Mouse (Mus musculus) ovary, postnatal 10 days (tissue): ENCODE data around the gene Tgfbr2.

ENCODE experiments used
- DNase-seq: peaks from one replicate; pipeline ENCODE4 v3.0.0; 2022; ENCODE audit warnings: low spot score

Tgfbr2 gene

DNA sequence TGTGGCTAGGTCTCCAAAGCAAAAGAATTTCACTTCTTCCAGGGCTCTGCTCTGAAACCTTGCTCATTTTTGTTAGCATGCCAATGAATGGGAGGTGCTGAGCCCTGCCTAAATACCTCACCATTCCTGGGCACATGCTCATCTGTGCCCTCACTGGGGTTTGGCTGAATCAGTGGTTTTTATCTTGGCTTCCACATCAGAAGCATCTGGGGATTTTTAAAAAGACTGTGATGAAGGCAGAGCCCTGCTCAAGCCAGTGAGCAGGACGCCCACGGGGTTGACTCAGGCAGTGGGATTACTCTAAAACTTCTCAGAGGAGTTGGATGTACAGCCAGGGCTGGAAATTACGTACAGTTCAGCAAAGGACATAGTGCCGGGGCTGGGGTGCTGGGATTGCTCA, 22.3 kb downstream of the Tgfbr2 start:
- DNase-seq: no peak

DNA sequence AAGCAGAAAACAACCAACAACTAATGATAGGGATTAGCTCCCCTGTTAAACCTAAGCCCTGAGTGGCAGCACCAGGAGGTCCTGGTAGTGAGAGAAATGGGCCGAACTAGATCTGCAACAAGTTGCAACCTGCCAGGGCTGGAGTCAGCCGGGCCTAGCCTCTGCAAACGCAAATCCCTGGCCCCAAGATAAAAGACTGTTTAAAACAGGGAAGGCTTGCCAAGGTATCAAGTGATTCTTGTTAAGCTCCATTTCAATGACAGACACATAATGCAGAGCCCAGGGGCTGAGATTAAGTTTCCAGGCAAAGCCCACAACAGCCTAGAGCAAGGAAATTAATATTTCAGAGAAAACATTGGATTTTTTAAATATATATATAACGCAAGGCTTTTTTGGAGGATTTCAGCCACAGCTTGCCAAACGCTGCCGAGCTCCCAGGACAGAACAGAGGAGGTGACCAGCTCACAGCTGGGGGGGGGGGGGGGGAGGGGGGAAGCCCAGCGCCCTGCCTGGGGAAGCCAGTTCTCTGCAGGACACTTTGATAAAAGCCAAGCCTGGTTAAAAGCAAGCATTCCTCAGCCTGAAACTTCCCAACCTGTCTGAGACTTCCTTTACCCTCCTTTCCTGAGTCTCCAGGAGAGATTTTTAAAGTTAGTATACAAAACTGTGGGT, 24.3 kb downstream of the Tgfbr2 start:
- DNase-seq: no peak

- no peak for DNase-seq
Measured at GRCm38 (mm10) chr9:116148809-116149208, 26.4 kb downstream of the Tgfbr2 start.

GRCm38 (mm10) chr9:116146235-116146634, 28.9 kb downstream of the Tgfbr2 start:
- DNase-seq: no peak

GRCm38 (mm10) chr9:116145231-116145641, 29.9 kb downstream of the Tgfbr2 start:
- DNase-seq: no peak

DNA sequence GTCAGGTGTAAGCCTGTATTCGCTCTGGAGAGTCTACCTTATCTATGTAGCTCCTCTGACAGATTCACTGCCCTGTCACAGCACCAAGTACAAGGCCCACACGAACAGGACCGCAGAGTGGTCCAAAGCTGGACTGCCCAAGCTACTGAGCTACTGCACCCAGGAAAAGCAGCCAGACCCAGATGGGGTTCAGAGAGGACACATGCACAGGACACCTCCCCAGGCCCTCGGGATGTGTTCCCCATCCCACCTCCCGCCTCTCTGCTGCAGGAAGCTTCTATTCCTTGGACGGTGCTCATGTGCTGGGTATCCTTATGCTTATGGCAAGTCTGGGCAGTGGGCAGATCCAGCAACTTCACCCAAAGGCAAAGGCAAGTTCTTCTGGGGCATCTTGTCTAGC, 34.7 kb downstream of the Tgfbr2 start:
- no peak for DNase-seq

GRCm38 (mm10) chr9:116139549-116139948, 35.6 kb downstream of the Tgfbr2 start:
- DNase-seq: no peak

GRCm38 (mm10) chr9:116138595-116139134, 36.5 kb downstream of the Tgfbr2 start:
- no peak for DNase-seq

GRCm38 (mm10) chr9:116137645-116138044, 37.5 kb downstream of the Tgfbr2 start:
- no peak for DNase-seq

GRCm38 (mm10) chr9:116136811-116137210, 38.3 kb downstream of the Tgfbr2 start:
- no peak for DNase-seq

- no peak for DNase-seq
Measured at GRCm38 (mm10) chr9:116136146-116136545, 39.0 kb downstream of the Tgfbr2 start.

GRCm38 (mm10) chr9:116134488-116134887, 40.7 kb downstream of the Tgfbr2 start:
- DNase-seq: no peak

- no peak for DNase-seq
Measured at GRCm38 (mm10) chr9:116133312-116133980, 41.7 kb downstream of the Tgfbr2 start.

- no peak for DNase-seq
Measured at GRCm38 (mm10) chr9:116128886-116129285, 46.3 kb downstream of the Tgfbr2 start.

- no peak for DNase-seq
Measured at GRCm38 (mm10) chr9:116128311-116128710, 46.8 kb downstream of the Tgfbr2 start.

GRCm38 (mm10) chr9:116126494-116126893, 48.7 kb downstream of the Tgfbr2 start:
- no peak for DNase-seq

- no peak for DNase-seq
Measured at GRCm38 (mm10) chr9:116122969-116123589, 52.1 kb downstream of the Tgfbr2 start.

DNA sequence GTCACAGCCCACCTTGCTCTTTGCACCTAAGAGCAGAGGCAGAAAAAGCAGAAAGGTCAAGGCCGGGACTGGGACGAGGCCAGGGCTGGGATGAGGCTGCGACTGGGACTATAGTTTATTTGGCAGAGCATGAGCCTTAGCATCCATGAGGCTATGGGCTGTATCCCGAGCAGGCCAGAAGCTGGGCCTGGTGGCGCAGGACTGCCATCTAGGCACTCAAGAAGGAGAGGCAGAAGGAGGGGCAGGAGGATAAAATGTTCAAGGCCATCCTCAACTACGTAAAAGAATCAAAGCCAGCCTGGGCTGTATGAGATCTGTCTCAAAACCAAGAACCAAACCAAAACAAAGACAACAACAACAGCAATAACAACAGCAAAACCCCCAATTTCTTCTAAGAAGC, 52.6 kb downstream of the Tgfbr2 start:
- DNase-seq: no peak

GRCm38 (mm10) chr9:116121472-116121871, 53.7 kb downstream of the Tgfbr2 start:
- no peak for DNase-seq

DNA sequence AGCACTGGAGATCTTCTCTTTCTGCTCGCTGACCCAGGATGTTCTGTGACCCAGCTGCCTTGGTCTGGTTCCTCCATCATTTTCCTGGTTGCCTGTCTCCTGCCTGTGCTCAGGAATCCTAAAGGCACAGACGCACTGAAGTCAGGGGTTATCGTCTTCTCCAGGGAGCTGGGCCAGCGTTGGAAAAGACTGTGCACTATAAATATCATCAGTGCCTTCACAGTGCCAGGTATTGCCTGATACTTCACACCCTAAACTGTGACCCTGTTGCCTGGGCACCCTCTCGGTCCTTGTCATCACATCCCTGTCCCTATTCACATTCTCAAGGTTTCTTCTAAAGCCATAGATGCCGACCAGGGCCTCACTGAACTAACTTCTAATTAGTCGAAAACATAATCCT, 55.2 kb downstream of the Tgfbr2 start:
- no peak for DNase-seq

DNA sequence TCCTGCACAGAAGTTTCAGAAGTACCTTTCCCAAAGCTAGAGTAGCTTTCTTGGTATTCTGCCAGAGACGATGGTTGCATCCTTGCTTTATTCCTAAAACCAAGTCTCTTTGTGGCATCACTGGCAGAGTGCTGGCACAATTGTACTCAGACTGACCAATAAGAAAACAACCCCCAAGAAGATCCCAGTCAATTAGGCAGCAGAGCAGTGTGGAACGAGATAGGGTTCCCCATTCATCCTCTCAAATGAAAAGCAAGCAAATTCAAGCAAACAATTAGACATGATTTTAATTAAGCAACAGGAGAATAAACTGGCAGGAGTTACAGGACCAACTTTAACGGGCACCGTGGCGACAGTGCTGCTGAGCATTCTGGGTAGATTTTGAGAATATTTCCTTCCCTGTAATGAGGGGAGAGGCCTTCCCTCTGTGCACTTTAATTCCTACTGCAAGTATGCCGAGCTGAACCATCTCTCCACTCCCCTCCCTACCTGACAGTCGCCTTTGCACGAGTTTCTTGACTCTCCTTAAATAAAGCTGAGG, 56.8 kb downstream of the Tgfbr2 start:
- no peak for DNase-seq

DNA sequence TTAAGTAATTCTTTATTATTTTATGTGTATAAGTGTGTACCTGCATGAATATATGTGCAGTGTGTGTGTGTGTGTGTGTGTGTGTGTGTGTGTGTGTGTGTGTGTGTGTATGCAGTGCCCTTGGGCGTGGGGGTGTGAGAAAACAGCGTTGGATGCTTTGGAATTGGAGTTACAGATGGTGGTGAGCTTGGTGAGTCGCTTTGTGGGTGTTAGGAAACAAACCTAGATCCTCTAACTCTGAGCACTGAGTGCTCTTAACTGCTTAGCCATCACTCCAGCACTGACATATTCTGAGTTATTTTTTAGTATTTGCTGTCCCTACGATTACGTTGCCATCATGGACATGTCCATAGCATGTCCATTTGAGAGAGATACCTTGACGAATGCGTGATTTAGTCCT, 59.3 kb downstream of the Tgfbr2 start:
- DNase-seq: no peak

DNA sequence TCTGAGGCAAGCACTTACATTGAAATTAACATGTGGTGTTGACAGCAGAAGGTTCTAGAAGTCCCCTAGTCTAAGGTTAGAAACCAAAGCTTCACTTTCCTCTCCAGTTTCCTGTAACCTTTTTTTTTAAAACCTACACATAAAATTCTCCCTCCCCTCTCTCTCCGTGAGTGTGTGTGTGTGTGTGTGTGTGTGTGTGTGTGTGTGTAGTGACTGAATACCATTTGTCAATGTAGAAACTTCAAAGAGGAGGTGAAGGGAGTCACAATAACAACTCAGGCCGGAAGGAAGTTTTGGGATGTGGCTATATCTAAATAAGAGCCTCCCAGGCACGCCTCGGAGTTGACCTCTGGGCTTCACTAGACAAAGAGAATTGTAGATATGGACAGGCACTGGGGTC, 60.8 kb downstream of the Tgfbr2 start:
- no peak for DNase-seq
